Mouse (Mus musculus): ENCODE data around the gene Zbtb34. TPM values are rescaled to one million over a fixed set of nuclear protein-coding genes. Genes with fewer than 3 reads are reported as not detected.
A peak's percentile ranks its signal among the peaks of the same experiment; 100 is the strongest.

The Zbtb34 gene
- total RNA-seq, 2 experiments from 2014 or later = 22.9 TPM

- no peak for DNase-seq (ENCODE audit: low spot score in 2 of 2)
Observed at GRCm38 (mm10) chr2:33403511-33404003, 27.6 kb downstream of the Zbtb34 start.

- DNase-seq (ENCODE audit: low spot score in 2 of 2) = no peak
Observed at GRCm38 (mm10) chr2:33402638-33403037, 28.5 kb downstream of the Zbtb34 start.

- DNase-seq (ENCODE audit: low spot score in 2 of 2) = peak in 1 of 2 experiments; percentile 37
Observed at GRCm38 (mm10) chr2:33402236-33402635, 28.9 kb downstream of the Zbtb34 start.

GRCm38 (mm10) chr2:33401217-33401616 is 29.9 kb downstream of the Zbtb34 start:
- DNase-seq (ENCODE audit: low spot score in 2 of 2) = no peak

- DNase-seq (ENCODE audit: low spot score in 2 of 2) = no peak
Observed at GRCm38 (mm10) chr2:33400541-33400940, 30.6 kb downstream of the Zbtb34 start.

- no peak for DNase-seq (ENCODE audit: low spot score in 2 of 2)
Observed at GRCm38 (mm10) chr2:33399091-33399490, 32.0 kb downstream of the Zbtb34 start.

- DNase-seq (ENCODE audit: low spot score in 2 of 2) = no peak
Observed at GRCm38 (mm10) chr2:33397036-33397435, 34.1 kb downstream of the Zbtb34 start.

- no peak for DNase-seq (ENCODE audit: low spot score in 2 of 2)
Observed at GRCm38 (mm10) chr2:33395053-33395452, 36.1 kb downstream of the Zbtb34 start.

- DNase-seq (ENCODE audit: low spot score in 2 of 2) = no peak
Observed at GRCm38 (mm10) chr2:33393951-33394635, 37.0 kb downstream of the Zbtb34 start.

- no peak for DNase-seq (ENCODE audit: low spot score in 2 of 2)
Observed at GRCm38 (mm10) chr2:33393021-33393420, 38.1 kb downstream of the Zbtb34 start.

- DNase-seq (ENCODE audit: low spot score in 2 of 2) = no peak
Observed at GRCm38 (mm10) chr2:33371648-33372408, 59.3 kb downstream of the Zbtb34 start.

- DNase-seq (ENCODE audit: low spot score in 2 of 2) = peak; percentile 84 to 90
Observed at GRCm38 (mm10) chr2:33370777-33371647, 60.1 kb downstream of the Zbtb34 start, which contains the start of gene Ralgps1. Gene Ralgps1 (minus strand): TSS chr2:33371486.

- no peak for DNase-seq (ENCODE audit: low spot score in 2 of 2)
Observed at GRCm38 (mm10) chr2:33370276-33370776, 60.8 kb downstream of the Zbtb34 start.

GRCm38 (mm10) chr2:33369453-33369852 is 61.7 kb downstream of the Zbtb34 start:
- DNase-seq (ENCODE audit: low spot score in 2 of 2) = no peak

- DNase-seq (ENCODE audit: low spot score in 2 of 2) = no peak
Observed at GRCm38 (mm10) chr2:33368486-33368885, 62.6 kb downstream of the Zbtb34 start.

- DNase-seq (ENCODE audit: low spot score in 2 of 2) = no peak
Observed at GRCm38 (mm10) chr2:33365703-33366471, 65.2 kb downstream of the Zbtb34 start.

- no peak for DNase-seq (ENCODE audit: low spot score in 2 of 2)
Observed at GRCm38 (mm10) chr2:33364656-33365055, 66.5 kb downstream of the Zbtb34 start.

- DNase-seq (ENCODE audit: low spot score in 2 of 2) = no peak
Observed at GRCm38 (mm10) chr2:33363890-33364289, 67.2 kb downstream of the Zbtb34 start.

GRCm38 (mm10) chr2:33361139-33361716 is 69.9 kb downstream of the Zbtb34 start:
- no peak for DNase-seq (ENCODE audit: low spot score in 2 of 2)

- no peak for DNase-seq (ENCODE audit: low spot score in 2 of 2)
Observed at GRCm38 (mm10) chr2:33360564-33360963, 70.6 kb downstream of the Zbtb34 start.

Measured in adrenal gland, postnatal 4 days (tissue).